Mouse (Mus musculus) embryo, embryonic 10 days (tissue): ENCODE measurements around the gene Pigm.

ENCODE experiments used
- DNase-seq: peaks from one replicate; pipeline ENCODE4 v3.0.0-alpha.2; 2015; ENCODE audit warnings: low spot score

The Pigm gene

GRCm38 (mm10) chr1:172352001-172352400 lies 24.3 kb upstream of the Pigm start:
- DNase-seq: no peak

GRCm38 (mm10) chr1:172352453-172352852 lies 23.9 kb upstream of the Pigm start:
- DNase-seq: no peak

- no peak for DNase-seq
Measured at GRCm38 (mm10) chr1:172355336-172355735, 21.0 kb upstream of the Pigm start.

GRCm38 (mm10) chr1:172357550-172357949 lies 18.8 kb upstream of the Pigm start:
- DNase-seq: peak; percentile 68

- no peak for DNase-seq
Measured at GRCm38 (mm10) chr1:172358341-172358740, 18.0 kb upstream of the Pigm start.

- DNase-seq: peak; percentile 77
Measured at GRCm38 (mm10) chr1:172364684-172365083, 11.7 kb upstream of the Pigm start.

GRCm38 (mm10) chr1:172368768-172369418 lies 7.5 kb upstream of the Pigm start:
- DNase-seq: peak; percentile 71

- peak; percentile 32 for DNase-seq
Measured at GRCm38 (mm10) chr1:172376758-172377458, 562 bp downstream of the Pigm start.

GRCm38 (mm10) chr1:172380066-172380465 lies 3.7 kb downstream of the Pigm start:
- DNase-seq: no peak

- no peak for DNase-seq
Measured at GRCm38 (mm10) chr1:172382090-172382489, 5.7 kb downstream of the Pigm start.

GRCm38 (mm10) chr1:172387246-172387645 lies 10.9 kb downstream of the Pigm start:
- no peak for DNase-seq

GRCm38 (mm10) chr1:172390769-172391168 lies 14.4 kb downstream of the Pigm start:
- DNase-seq: no peak

- DNase-seq: no peak
Measured at GRCm38 (mm10) chr1:172391807-172392581, 15.6 kb downstream of the Pigm start.

- no peak for DNase-seq
Measured at GRCm38 (mm10) chr1:172392643-172393170, 16.4 kb downstream of the Pigm start.

GRCm38 (mm10) chr1:172393739-172394138 lies 17.4 kb downstream of the Pigm start:
- DNase-seq: no peak

- no peak for DNase-seq
Measured at GRCm38 (mm10) chr1:172396996-172397752, 20.8 kb downstream of the Pigm start.

GRCm38 (mm10) chr1:172406077-172406706 lies 29.8 kb downstream of the Pigm start:
- peak; percentile 37 for DNase-seq

GRCm38 (mm10) chr1:172408996-172409395 lies 32.6 kb downstream of the Pigm start:
- DNase-seq: peak; percentile 84

GRCm38 (mm10) chr1:172409431-172409830 lies 33.1 kb downstream of the Pigm start:
- peak; percentile 26 for DNase-seq

GRCm38 (mm10) chr1:172410806-172411205 lies 34.5 kb downstream of the Pigm start:
- peak; percentile 78 for DNase-seq

- peak; percentile 90 for DNase-seq
Measured at GRCm38 (mm10) chr1:172412204-172412603, 35.9 kb downstream of the Pigm start.
